Mouse (Mus musculus): ENCODE results near the gene Dab1. TPM values are rescaled to one million over a fixed set of nuclear protein-coding genes. Genes with fewer than 3 reads are reported as not detected.

Dab1 gene
- polyA plus RNA-seq, 1 experiment from 2014 or later, result 1.2 TPM

DNA sequence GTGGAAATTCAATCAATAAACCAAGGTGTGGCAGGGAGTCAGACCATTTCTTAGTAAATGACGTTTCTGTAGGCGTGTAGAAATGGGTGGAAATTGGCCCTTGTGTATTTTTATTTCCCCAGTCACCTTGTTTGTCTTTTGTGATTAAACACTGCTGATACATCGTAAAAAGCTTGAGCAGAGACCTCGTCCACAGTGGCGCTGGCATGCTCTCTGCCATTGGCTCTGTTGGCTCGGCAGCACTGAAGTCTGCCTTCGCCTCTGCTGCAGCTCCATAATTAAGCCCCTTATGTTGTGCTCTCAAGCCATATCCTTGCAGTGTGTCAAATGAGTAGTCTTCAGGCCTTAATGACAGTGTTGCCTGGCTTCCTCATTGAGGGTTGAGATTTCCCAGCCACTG is 765.5 kb downstream of the Dab1 start:
- no peaks in the 10 kb centered on the region for H3K4me1 ChIP-seq (replicated peaks)
- H3K27ac ChIP-seq (replicated peaks), result no peak overlapping the region
- no peaks in the 10 kb centered on the region for H3K36me3 ChIP-seq (replicated peaks)
- no peak overlapping the region for H3K4me2 ChIP-seq
- no peak overlapping the region for H3K4me3 ChIP-seq (replicated peaks)
- no peak for ATAC-seq (ENCODE audit: insufficient read depth)
- no peaks in the 10 kb centered on the region for H3K27me3 ChIP-seq
- no peaks in the 10 kb centered on the region for H3K9me3 ChIP-seq (replicated peaks)
- 59% methylated on average over 7 of the region's 7 CpGs for WGBS (ENCODE audit: insufficient replicate concordance)
- no peak overlapping the region for H3K9ac ChIP-seq

GRCm38 (mm10) chr4:104385272-104385671 is 766.1 kb downstream of the Dab1 start:
- Histone ChIP-seq H3K27me3 (no peaks in the 10 kb centered on the region), H3K4me3 (replicated peaks) (no peak overlapping the region), H3K4me2 (no peak overlapping the region), H3K9ac (no peak overlapping the region), H3K4me1 (replicated peaks) (no peaks in the 10 kb centered on the region), H3K27ac (replicated peaks) (no peak overlapping the region), H3K36me3 (replicated peaks) (no peaks in the 10 kb centered on the region), H3K9me3 (replicated peaks) (no peaks in the 10 kb centered on the region)
- WGBS (ENCODE audit: insufficient replicate concordance), result 43% methylated on average over 5 of the region's 5 CpGs
- no peak for ATAC-seq (ENCODE audit: insufficient read depth)

DNA sequence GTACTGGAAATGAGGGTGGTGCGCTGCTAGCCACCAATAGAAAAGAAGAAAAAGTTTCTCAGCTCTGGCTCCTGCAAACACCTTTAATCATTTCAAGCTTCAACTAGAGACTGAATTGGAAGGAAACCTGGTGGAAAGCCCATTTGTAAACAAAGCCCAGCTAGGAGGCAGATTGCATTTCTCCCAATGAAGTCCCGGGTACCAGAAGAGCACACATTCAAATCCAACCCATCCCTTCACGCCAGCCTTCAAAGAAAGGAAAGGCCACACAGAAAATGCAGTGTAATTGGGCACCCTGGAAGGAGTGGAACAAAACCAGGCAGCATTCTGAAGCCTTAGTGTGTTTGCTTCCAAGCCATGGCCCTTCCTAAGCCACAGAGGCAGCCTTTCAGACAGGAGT is 776.4 kb downstream of the Dab1 start:
- H3K9me3 ChIP-seq (replicated peaks), result no peaks in the 10 kb centered on the region
- no peaks in the 10 kb centered on the region for H3K4me1 ChIP-seq (replicated peaks)
- no peak for ATAC-seq (ENCODE audit: insufficient read depth)
- no peak overlapping the region for H3K4me3 ChIP-seq (replicated peaks)
- H3K4me2 ChIP-seq, result no peak overlapping the region
- H3K27me3 ChIP-seq, result no peaks in the 10 kb centered on the region
- no peaks in the 10 kb centered on the region for H3K36me3 ChIP-seq (replicated peaks)
- WGBS (ENCODE audit: insufficient replicate concordance), result 71% methylated on average over 3 of the region's 3 CpGs
- H3K27ac ChIP-seq (replicated peaks), result no peak overlapping the region
- H3K9ac ChIP-seq, result no peak overlapping the region

DNA sequence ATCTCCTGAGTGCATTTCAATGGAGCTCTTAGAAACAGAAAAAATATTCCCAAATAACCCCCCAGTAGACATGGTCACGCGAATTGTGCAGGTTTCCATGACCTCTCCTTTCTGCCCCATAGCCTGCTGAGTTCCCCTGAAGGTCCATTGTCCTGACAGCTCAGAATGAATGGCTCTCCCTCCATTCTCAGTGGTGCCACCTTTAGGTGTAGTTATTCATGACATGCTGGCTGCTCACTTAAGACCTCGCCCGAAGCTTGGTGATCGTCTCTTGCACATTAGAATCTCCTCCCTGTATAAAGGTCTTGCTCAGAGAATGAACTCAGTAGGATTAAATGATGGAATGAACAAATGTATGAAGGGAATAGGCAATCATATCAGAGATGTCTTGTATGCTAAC is 776.9 kb downstream of the Dab1 start:
- WGBS (ENCODE audit: insufficient replicate concordance), result 72% methylated on average over 5 of the region's 5 CpGs
- Histone ChIP-seq H3K4me1 (replicated peaks) (no peaks in the 10 kb centered on the region), H3K4me2 (no peak overlapping the region), H3K4me3 (replicated peaks) (no peak overlapping the region), H3K9ac (no peak overlapping the region), H3K36me3 (replicated peaks) (no peaks in the 10 kb centered on the region), H3K27me3 (no peaks in the 10 kb centered on the region), H3K27ac (replicated peaks) (no peak overlapping the region), H3K9me3 (replicated peaks) (no peaks in the 10 kb centered on the region)
- ATAC-seq (ENCODE audit: insufficient read depth), result no peak

DNA sequence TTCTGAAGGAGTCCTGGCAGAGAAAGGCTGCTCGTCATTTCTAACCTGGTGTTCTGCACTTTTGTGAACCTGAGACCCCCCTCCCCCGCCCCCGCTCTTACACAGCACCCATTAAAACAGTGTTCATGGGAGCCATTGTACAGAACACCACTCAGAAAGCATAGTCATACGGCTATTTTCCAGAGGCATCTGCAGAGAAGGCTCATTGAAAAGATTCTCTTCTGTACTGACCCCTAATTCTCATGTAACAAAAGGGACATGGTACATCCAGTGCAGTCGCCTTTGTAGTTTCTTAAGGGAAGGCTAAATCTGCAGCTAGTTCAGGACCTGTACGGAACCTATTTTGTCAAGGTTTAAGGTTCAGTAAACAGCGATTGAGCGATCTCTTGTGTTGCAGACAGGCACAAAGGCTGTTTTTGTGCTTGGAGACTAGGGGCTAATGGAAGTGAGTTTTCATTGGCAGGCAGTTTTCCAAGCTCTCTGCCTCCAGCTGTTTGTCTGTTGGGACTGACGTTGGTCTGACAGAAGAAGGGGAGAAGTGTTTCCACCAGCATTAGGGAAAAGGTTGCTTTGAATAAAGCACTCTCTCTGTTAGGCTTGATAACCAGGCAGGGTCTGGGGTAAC is 780.1 kb downstream of the Dab1 start:
- Histone ChIP-seq H3K9me3 (replicated peaks) (no peaks in the 10 kb centered on the region), H3K36me3 (replicated peaks) (no peaks in the 10 kb centered on the region), H3K4me3 (replicated peaks) (no peak overlapping the region), H3K4me1 (replicated peaks) (no peaks in the 10 kb centered on the region), H3K27me3 (no peaks in the 10 kb centered on the region), H3K4me2 (no peak overlapping the region), H3K9ac (no peak overlapping the region), H3K27ac (replicated peaks) (no peak overlapping the region)
- WGBS (ENCODE audit: insufficient replicate concordance), result 65% methylated on average over 9 of the region's 9 CpGs
- no peak for ATAC-seq (ENCODE audit: insufficient read depth)

- H3K4me1 ChIP-seq (replicated peaks), result no peaks in the 10 kb centered on the region
- H3K9me3 ChIP-seq (replicated peaks), result no peaks in the 10 kb centered on the region
- WGBS (ENCODE audit: insufficient replicate concordance), result 61% methylated on average over 5 of the region's 5 CpGs
- no peaks in the 10 kb centered on the region for H3K27me3 ChIP-seq
- H3K27ac ChIP-seq (replicated peaks), result no peak overlapping the region
- no peak overlapping the region for H3K4me2 ChIP-seq
- no peak overlapping the region for H3K9ac ChIP-seq
- ATAC-seq (ENCODE audit: insufficient read depth), result no peak
- H3K36me3 ChIP-seq (replicated peaks), result no peaks in the 10 kb centered on the region
- H3K4me3 ChIP-seq (replicated peaks), result no peak overlapping the region
Measured at GRCm38 (mm10) chr4:104404099-104404498, 784.9 kb downstream of the Dab1 start.

- H3K4me3 ChIP-seq (replicated peaks), result no peak overlapping the region
- no peak overlapping the region for H3K27ac ChIP-seq (replicated peaks)
- no peaks in the 10 kb centered on the region for H3K4me1 ChIP-seq (replicated peaks)
- H3K4me2 ChIP-seq, result no peak overlapping the region
- no peaks in the 10 kb centered on the region for H3K27me3 ChIP-seq
- no peak overlapping the region for H3K9ac ChIP-seq
- no peaks in the 10 kb centered on the region for H3K9me3 ChIP-seq (replicated peaks)
- 65% methylated on average over 6 of the region's 6 CpGs for WGBS (ENCODE audit: insufficient replicate concordance)
- H3K36me3 ChIP-seq (replicated peaks), result no peaks in the 10 kb centered on the region
- ATAC-seq (ENCODE audit: insufficient read depth), result no peak
Measured at GRCm38 (mm10) chr4:104410922-104411321, 791.8 kb downstream of the Dab1 start.

- WGBS (ENCODE audit: insufficient replicate concordance), result 37% methylated on average over 2 of the region's 2 CpGs
- H3K36me3 ChIP-seq (replicated peaks), result no peaks in the 10 kb centered on the region
Measured at GRCm38 (mm10) chr4:104415482-104415881, 796.3 kb downstream of the Dab1 start.

GRCm38 (mm10) chr4:104418354-104418753 is 799.2 kb downstream of the Dab1 start:
- ATAC-seq (ENCODE audit: insufficient read depth), result no peak
- Histone ChIP-seq H3K4me2 (no peak overlapping the region), H3K9me3 (replicated peaks) (no peaks in the 10 kb centered on the region), H3K4me1 (replicated peaks) (no peaks in the 10 kb centered on the region), H3K27ac (replicated peaks) (no peak overlapping the region), H3K9ac (no peak overlapping the region), H3K36me3 (replicated peaks) (no peaks in the 10 kb centered on the region), H3K27me3 (no peaks in the 10 kb centered on the region), H3K4me3 (replicated peaks) (no peak overlapping the region)
- 64% methylated on average over 2 of the region's 2 CpGs for WGBS (ENCODE audit: insufficient replicate concordance)

More at GRCm38 (mm10) chr4:104415482-104415881, 796.3 kb downstream of the Dab1 start:
- no peak for ATAC-seq (ENCODE audit: insufficient read depth)
- H3K27me3 ChIP-seq, result no peaks in the 10 kb centered on the region
- no peak overlapping the region for H3K27ac ChIP-seq (replicated peaks)
- no peaks in the 10 kb centered on the region for H3K9me3 ChIP-seq (replicated peaks)
- no peak overlapping the region for H3K9ac ChIP-seq
- no peak overlapping the region for H3K4me3 ChIP-seq (replicated peaks)
- H3K4me1 ChIP-seq (replicated peaks), result no peaks in the 10 kb centered on the region
- no peak overlapping the region for H3K4me2 ChIP-seq

GRCm38 (mm10) chr4:104420983-104421680 is 802.0 kb downstream of the Dab1 start:
- Histone ChIP-seq H3K36me3 (replicated peaks) (no peaks in the 10 kb centered on the region), H3K4me2 (no peak overlapping the region), H3K9ac (no peak overlapping the region), H3K27me3 (no peaks in the 10 kb centered on the region), H3K4me3 (replicated peaks) (no peak overlapping the region), H3K4me1 (replicated peaks) (no peaks in the 10 kb centered on the region), H3K27ac (replicated peaks) (no peak overlapping the region), H3K9me3 (replicated peaks) (no peaks in the 10 kb centered on the region)
- no peak for ATAC-seq (ENCODE audit: insufficient read depth)
- WGBS (ENCODE audit: insufficient replicate concordance), result 83% methylated on average over 12 of the region's 12 CpGs

GRCm38 (mm10) chr4:104429127-104429526 is 810.0 kb downstream of the Dab1 start:
- Histone ChIP-seq H3K9me3 (replicated peaks) (no peaks in the 10 kb centered on the region), H3K27me3 (no peaks in the 10 kb centered on the region), H3K36me3 (replicated peaks) (no peaks in the 10 kb centered on the region), H3K9ac (no peak overlapping the region), H3K4me3 (replicated peaks) (no peak overlapping the region), H3K4me2 (no peak overlapping the region), H3K27ac (replicated peaks) (no peak overlapping the region), H3K4me1 (replicated peaks) (no peaks in the 10 kb centered on the region)
- ATAC-seq (ENCODE audit: insufficient read depth), result no peak
- 64% methylated on average over 7 of the region's 7 CpGs for WGBS (ENCODE audit: insufficient replicate concordance)
